In the genomic region with DNA sequence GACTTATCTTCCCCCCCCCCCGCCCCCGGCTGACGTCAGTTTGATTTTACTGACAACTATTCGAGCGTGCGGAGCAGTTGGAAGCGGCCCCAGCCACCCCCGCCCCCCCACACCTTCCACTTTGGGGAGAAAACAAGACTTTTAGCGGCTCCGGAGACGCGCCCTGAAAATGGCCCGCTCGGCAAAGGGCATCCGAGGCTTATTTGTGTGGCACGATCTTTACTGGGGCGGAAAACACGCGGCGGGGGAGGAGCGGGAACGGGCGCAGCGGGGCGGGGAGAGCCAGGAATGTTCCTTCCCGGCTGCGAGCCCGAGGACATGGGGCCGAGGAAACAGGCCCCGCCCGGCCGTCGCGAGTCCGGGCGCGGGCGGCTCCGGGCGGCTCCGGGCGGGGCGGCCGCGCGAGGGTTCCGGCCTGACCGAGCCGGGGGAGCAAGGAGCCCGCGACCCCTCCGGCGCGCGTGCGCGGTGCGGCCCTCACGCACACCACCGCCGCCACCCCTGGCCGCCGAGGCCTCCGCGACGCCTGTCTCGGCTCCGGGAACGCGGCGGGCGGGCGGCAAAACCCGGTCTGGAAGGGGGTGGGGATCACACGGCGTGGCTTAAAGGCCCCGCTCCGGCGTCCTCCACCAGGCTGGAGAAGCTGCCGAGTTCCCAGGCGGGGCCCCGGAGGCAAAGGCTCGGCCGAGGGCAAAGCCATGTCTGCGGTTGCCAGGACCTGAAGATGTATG, we compare ENCODE assay signal across 8 mouse cellular contexts.
DNase-seq lines count a peak whose midpoint lies in the region; ATAC-seq lines count a peak whose summit lies in the region.

No protein-coding gene starts in this region.

- H3K27me3 ChIP-seq in hindbrain, embryonic 13.5 days: no peaks in the 10 kb centered on the region

- peak; percentile 94 for ATAC-seq in hindbrain, embryonic 13.5 days (ENCODE audit: low FRiP score)

- no peaks in the 10 kb centered on the region for H3K9me3 ChIP-seq in hindbrain, embryonic 13.5 days

- under 1% methylated on average over 81 of the region's 85 CpGs for WGBS in hindbrain, embryonic 13.5 days

- H3K27ac ChIP-seq in hindbrain, embryonic 13.5 days: peak overlapping the region; percentile 99

- no peaks in the 10 kb centered on the region for H3K36me3 ChIP-seq in hindbrain, embryonic 13.5 days

- H3K9ac ChIP-seq in hindbrain, embryonic 13.5 days: peak overlapping the region; percentile 81

- H3K4me2 ChIP-seq in hindbrain, embryonic 13.5 days: peak overlapping the region; percentile 69

- H3K4me1 ChIP-seq in hindbrain, embryonic 13.5 days (replicated peaks): peaks cover 15% of the 10 kb centered on the region

- peak; percentile 98 for DNase-seq in Muller cell, postnatal 12 days (ENCODE audit: inconsistent ontology term)
- DNase-seq in cerebellum, adult 9-11 months: peak; percentile 98
- peak; percentile 90 to 92 for DNase-seq in frontal cortex, postnatal 10 days (ENCODE audit: low spot score in 2 of 2)
- DNase-seq in layer of hippocampus, postnatal 25 days (ENCODE audit: extremely low spot score in 1 of 2, low spot score in 1 of 2): peak; percentile 86 to 94
- DNase-seq in lung, postnatal 25 days (ENCODE audit: low spot score): peak; percentile 94
- peak; percentile 94 for DNase-seq in retina, embryonic 14.5 days (ENCODE audit: low spot score)
- peak; percentile 96 for DNase-seq in thymus, postnatal 4 days

- peak overlapping the region; percentile 50 for H3K4me3 ChIP-seq in hindbrain, embryonic 13.5 days

Comparison
In these comparisons a context has a peak if more than half of its experiments do, and no peak if none do; other contexts are left out.
1. Peak in every context shown above with its lines: DNase-seq, ATAC-seq, H3K4me3 ChIP-seq and H3K27ac ChIP-seq.